Mouse (Mus musculus) heart, adult 2 months (tissue): ENCODE results near the gene Sik1. TPM values are rescaled to one million over a fixed set of nuclear protein-coding genes. Genes with fewer than 3 reads are reported as not detected.

Experiments used
- DNase-seq, 2 experiments: peaks; one replicate each; pipeline ENCODE4 v3.0.0; 2021
- H3K27ac ChIP-seq: fragments of 200-600 bp; 2 replicates; pipeline ENCODE4 v1.8.1; 2022
- H3K27me3 ChIP-seq: fragments of 200-500 bp; 2 replicates; pipeline ENCODE4 v1.6.1; 2012; ENCODE audit warnings: mild to moderate bottlenecking, low read length, inconsistent platforms, mixed read lengths; ENCODE audit not compliant: control insufficient read depth, insufficient read depth
- H3K36me3 ChIP-seq: fragments of 200-500 bp; 2 replicates; pipeline ENCODE4 v1.6.1; 2012; ENCODE audit warnings: low read length, inconsistent platforms; ENCODE audit not compliant: control insufficient read depth, insufficient read depth
- H3K4me1 ChIP-seq: fragments of 200-500 bp; 2 replicates; pipeline ENCODE4 v1.6.1; 2011; ENCODE audit warnings: low read length; ENCODE audit not compliant: control insufficient read depth, insufficient read depth
- H3K4me3 ChIP-seq: fragments of 200-600 bp; 2 replicates; pipeline ENCODE4 v1.8.1; 2022
- H3K79me2 ChIP-seq: fragments of 200-500 bp; replicated peaks from 2 replicates; pipeline ENCODE4 v1.6.1; 2012; ENCODE audit warnings: mild to moderate bottlenecking, inconsistent platforms, low read length, moderate library complexity, mixed read lengths; ENCODE audit not compliant: control insufficient read depth, insufficient read depth
- H3K9ac ChIP-seq: fragments of 200-500 bp; 2 replicates; pipeline ENCODE4 v1.6.1; 2012; ENCODE audit warnings: low read depth, mild to moderate bottlenecking, control low read depth, inconsistent platforms, low read length, mixed read lengths
- CTCF ChIP-seq: fragments of 200-600 bp; IDR thresholded peaks from 2 replicates; pipeline ENCODE4 v1.8.1; 2022; ENCODE audit warnings: antibody characterized with exemption, mild to moderate bottlenecking, moderate library complexity
- EP300 ChIP-seq: fragments of 200-500 bp; IDR thresholded peaks from 2 replicates; pipeline ENCODE4 v1.6.1; 2011; ENCODE audit warnings: low read depth, low read length, control low read depth; ENCODE audit not compliant: insufficient read depth
- POLR2A ChIP-seq: fragments of 200-500 bp; IDR thresholded peaks from 2 replicates; pipeline ENCODE4 v1.6.1; 2011; ENCODE audit warnings: mild to moderate bottlenecking, low read depth, low read length, control low read depth; ENCODE audit not compliant: insufficient read depth
- WGBS: fragments of 180-500 bp; shearing (Covaris S2); methylation state at CpG from one replicate; pipeline ENCODE4 v1.1.7; 2018; 5-methylcytosine and 5-hydroxymethylcytosine counted together
- intact Hi-C: fragments of 180-260 bp; cut with DNase I; formaldehyde crosslinking; loops from one replicate; pipeline ENCODE4 v1.15.1; 2025
- polyA plus RNA-seq: library from polyadenylated mRNA; depleted of rRNA; stranded (reverse); fragments of >200 nt; gene quantifications from 2 replicates; pipeline ENCODE4 v1.2.3, GENCODE M21; 2012
- total RNA-seq, 2 experiments: library from RNA; stranded (reverse); gene quantifications; 2 replicates each; pipeline ENCODE4 v1.2.3; 2021

Sik1 gene
- total and polyA plus RNA-seq, 3 experiments, result 21.0 to 62.7 (median 39.6) TPM

GRCm38 (mm10) chr17:31867061-31867460, 11.5 kb upstream of the Sik1 start:
- Histone ChIP-seq H3K27me3 (no peaks in the 10 kb centered on the region), H3K27ac (no peak overlapping the region), H3K9ac (no peak overlapping the region), H3K4me3 (no peak overlapping the region), H3K4me1 (peaks cover 10% of the 10 kb centered on the region), H3K36me3 (no peaks in the 10 kb centered on the region), H3K79me2 (no peaks in the 10 kb centered on the region)
- intact Hi-C loops, result no loop called here
- WGBS, result 95% methylated on average over 7 of the region's 7 CpGs
- peak in 1 of 2 experiments; percentile 15 for DNase-seq
- no peak for TF ChIP-seq POLR2A
- TF ChIP-seq CTCF, result no peak
- TF ChIP-seq EP300, result no peak

GRCm38 (mm10) chr17:31865636-31866035, 10.0 kb upstream of the Sik1 start:
- Histone ChIP-seq H3K4me1 (peaks cover 14% of the 10 kb centered on the region), H3K9ac (no peak overlapping the region; the same call in 1 of the 2 replicates), H3K27me3 (no peaks in the 10 kb centered on the region), H3K79me2 (no peaks in the 10 kb centered on the region), H3K36me3 (no peaks in the 10 kb centered on the region), H3K27ac (no peak overlapping the region), H3K4me3 (no peak overlapping the region)
- peak in 1 of 2 experiments; percentile 21 for DNase-seq
- WGBS, result 54% methylated on average over 7 of the region's 7 CpGs
- intact Hi-C loops, result no loop called here
- no peak for TF ChIP-seq POLR2A
- TF ChIP-seq EP300, result 0 out of 2 replicates have a peak, but pooled peaks have one; percentile 26
- no peak for TF ChIP-seq CTCF

DNA sequence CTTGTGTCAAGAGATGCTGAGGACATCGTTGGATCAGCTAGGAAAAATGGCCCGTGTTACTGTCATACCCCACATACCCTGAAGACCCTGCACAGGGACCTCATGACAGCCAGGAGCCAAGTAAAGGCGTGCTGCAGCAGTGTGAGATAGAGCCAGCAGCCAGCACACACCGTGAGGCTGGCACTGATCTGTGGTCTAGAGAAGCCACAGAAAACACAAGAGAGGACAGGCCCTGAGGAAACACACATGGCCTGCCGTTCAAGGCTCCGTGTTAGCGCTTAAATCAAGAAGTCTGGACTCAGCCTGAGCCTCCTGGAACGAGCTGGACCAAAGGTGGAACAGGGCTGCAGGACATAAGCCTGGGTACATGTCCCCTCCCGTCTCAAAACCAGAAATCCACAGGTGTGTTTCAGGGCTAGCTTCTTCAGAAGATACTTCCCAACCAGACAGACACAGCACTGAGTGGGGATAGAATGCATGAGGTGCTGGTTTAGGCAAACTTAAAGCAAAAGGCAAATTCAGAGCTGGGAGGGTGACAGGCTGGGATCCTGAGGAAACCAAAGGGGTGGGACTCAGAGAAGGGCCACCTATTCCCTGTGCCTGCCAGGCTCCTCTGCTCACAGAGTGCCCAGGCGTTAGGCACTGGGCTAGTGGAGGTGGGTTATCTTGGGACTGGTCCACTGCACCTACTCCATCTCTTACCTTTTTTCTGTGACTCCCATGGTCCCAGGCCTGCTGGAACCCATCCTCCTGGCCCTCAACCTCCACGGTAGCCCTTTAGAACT, 9.3 kb upstream of the Sik1 start:
- TF ChIP-seq POLR2A, result no peak
- no peak for TF ChIP-seq CTCF
- no peak for TF ChIP-seq EP300
- intact Hi-C loops, result no loop called here
- no peak overlapping the region for H3K9ac ChIP-seq
- H3K4me1 ChIP-seq, result peaks cover 14% of the 10 kb centered on the region
- no peaks in the 10 kb centered on the region for H3K27me3 ChIP-seq
- H3K36me3 ChIP-seq, result no peaks in the 10 kb centered on the region
- DNase-seq, result peak in 1 of 2 experiments; percentile 13
- no peak overlapping the region for H3K4me3 ChIP-seq
- no peaks in the 10 kb centered on the region for H3K79me2 ChIP-seq
- H3K27ac ChIP-seq, result no peak overlapping the region
- 72% methylated on average over 11 of the region's 11 CpGs for WGBS

GRCm38 (mm10) chr17:31863151-31863815, 7.7 kb upstream of the Sik1 start:
- Histone ChIP-seq H3K79me2 (no peaks in the 10 kb centered on the region), H3K4me3 (no peak overlapping the region), H3K27ac (no peak overlapping the region), H3K9ac (no peak overlapping the region), H3K36me3 (no peaks in the 10 kb centered on the region), H3K4me1 (peaks cover 14% of the 10 kb centered on the region), H3K27me3 (no peaks in the 10 kb centered on the region)
- 83% methylated on average over 10 of the region's 10 CpGs for WGBS
- TF ChIP-seq CTCF, result no peak
- peak in 1 of 2 experiments; percentile 0 for DNase-seq
- intact Hi-C loops, result no loop called here

GRCm38 (mm10) chr17:31862136-31862535, 6.5 kb upstream of the Sik1 start:
- H3K4me3 ChIP-seq, result no peak overlapping the region
- peak in 1 of 2 experiments; percentile 47 for DNase-seq
- no peaks in the 10 kb centered on the region for H3K36me3 ChIP-seq
- intact Hi-C loops, result no loop called here
- H3K4me1 ChIP-seq, result peaks cover 20% of the 10 kb centered on the region
- peak; percentile 65; the same call in 1 of the 2 replicates for TF ChIP-seq EP300
- no peak for TF ChIP-seq CTCF
- H3K27me3 ChIP-seq, result no peaks in the 10 kb centered on the region
- 35% methylated on average over 6 of the region's 6 CpGs for WGBS
- no peak overlapping the region for H3K27ac ChIP-seq
- H3K9ac ChIP-seq, result no peak overlapping the region
- H3K79me2 ChIP-seq, result no peaks in the 10 kb centered on the region

- Histone ChIP-seq H3K36me3 (no peaks in the 10 kb centered on the region), H3K4me3 (no peak overlapping the region), H3K27me3 (no peaks in the 10 kb centered on the region), H3K4me1 (peaks cover 24% of the 10 kb centered on the region), H3K27ac (no peak overlapping the region), H3K9ac (no peak overlapping the region), H3K79me2 (no peaks in the 10 kb centered on the region)
- intact Hi-C loops, result no loop called here
- peak in 1 of 2 experiments; percentile 12 for DNase-seq
- no peak for TF ChIP-seq EP300
- TF ChIP-seq POLR2A, result no peak
- no peak for TF ChIP-seq CTCF
- WGBS, result 85% methylated on average over 5 of the region's 5 CpGs
Measured at GRCm38 (mm10) chr17:31861661-31862060, 6.1 kb upstream of the Sik1 start.
